Mouse (Mus musculus): ENCODE measurements around the gene G0s2.

DNA sequence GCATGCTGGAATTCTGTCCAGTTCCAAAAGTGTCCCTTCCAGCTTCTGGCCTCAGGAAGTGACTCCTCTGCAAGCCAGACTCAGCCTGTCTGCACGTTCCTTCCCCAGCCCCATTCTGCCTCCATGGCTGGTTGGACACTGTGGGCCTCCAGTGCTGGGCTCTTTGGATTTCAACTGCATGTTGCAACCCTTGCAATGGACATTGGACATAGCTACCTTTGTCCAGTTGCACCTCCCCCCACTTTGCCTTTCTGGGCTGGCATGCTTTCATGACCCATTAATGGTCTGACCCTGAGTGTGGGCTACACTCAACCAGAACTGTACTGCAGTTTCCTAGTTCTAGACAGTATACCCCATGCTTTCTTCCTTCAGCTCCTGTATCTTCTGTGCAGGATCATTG lies 38.6 kb upstream of the G0s2 start:
- TF ChIP-seq POLR2A (IDR thresholded peaks at IDR 0.05; ENCODE audit: borderline replicate concordance, insufficient read depth, low read length) = no peak
- no peak for TF ChIP-seq CTCF (IDR thresholded peaks at IDR 0.05; ENCODE audit: borderline replicate concordance, insufficient read depth, low read depth, low read length)
